Mouse (Mus musculus) embryonic facial prominence, embryonic 12.5 days (tissue): ENCODE measurements around the gene Rhebl1. TPM values are rescaled to one million over a fixed set of nuclear protein-coding genes. Genes with fewer than 3 reads are reported as not detected.

ENCODE experiments used
- ATAC-seq: fragments of 200-750 bp; cut with Nextera tagmentation; 2 replicates; pipeline ENCODE4 v1.8.0; 2017; ENCODE audit not compliant: insufficient number of reproducible peaks, insufficient read depth, low FRiP score, low TSS enrichment
- H3K27ac ChIP-seq: fragments of 300-500 bp; sonication (generic); 2 replicates; pipeline ENCODE4 v1.5.1; 2016; ENCODE audit warnings: mild to moderate bottlenecking
- H3K27me3 ChIP-seq: fragments of 300-500 bp; sonication (generic); 2 replicates; pipeline ENCODE4 v1.6.1; 2016; ENCODE audit warnings: mild to moderate bottlenecking, moderate library complexity
- H3K36me3 ChIP-seq: fragments of 300-500 bp; sonication (generic); 2 replicates; pipeline ENCODE4 v1.6.1; 2016; ENCODE audit warnings: mild to moderate bottlenecking
- H3K4me1 ChIP-seq: fragments of 300-500 bp; sonication (generic); 2 replicates; pipeline ENCODE4 v1.6.1; 2016
- H3K4me2 ChIP-seq: fragments of 300-500 bp; sonication (generic); replicated peaks from 2 replicates; pipeline ENCODE4 v1.6.1; 2016; ENCODE audit warnings: mild to moderate bottlenecking, moderate library complexity
- H3K4me3 ChIP-seq: fragments of 300-500 bp; sonication (generic); 2 replicates; pipeline ENCODE4 v1.5.1; 2016; ENCODE audit warnings: mild to moderate bottlenecking
- H3K9ac ChIP-seq: fragments of 300-500 bp; sonication (generic); 2 replicates; pipeline ENCODE4 v1.6.1; 2016; ENCODE audit warnings: mild to moderate bottlenecking, moderate library complexity
- H3K9me3 ChIP-seq: fragments of 300-500 bp; sonication (generic); 2 replicates; pipeline ENCODE4 v1.6.1; 2016; ENCODE audit warnings: mild to moderate bottlenecking, moderate library complexity
- whole genome bisulfite sequencing: fragments of 180-500 bp; shearing (Covaris S2); methylation state at CpG from one replicate; pipeline ENCODE4 v1.1.7; 2016; 5-methylcytosine and 5-hydroxymethylcytosine counted together
- polyA plus RNA-seq: library from polyadenylated mRNA; unstranded; fragments of >200 nt; fragmentation: Nextera tagmentation; extraction: Ambion mirVana; gene quantifications from 2 replicates; pipeline ENCODE4 v1.2.1, GENCODE M21; 2016

Rhebl1 gene
- polyA plus RNA-seq, 1 experiment from 2014 or later: 20.7 TPM

GRCm38 (mm10) chr15:98839161-98839560 lies 55.2 kb downstream of the Rhebl1 start:
- Histone ChIP-seq H3K4me1 (no peaks in the 10 kb centered on the region), H3K4me2 (no peak overlapping the region), H3K9me3 (no peaks in the 10 kb centered on the region), H3K27me3 (no peaks in the 10 kb centered on the region), H3K27ac (no peak overlapping the region), H3K9ac (no peak overlapping the region), H3K36me3 (peaks cover 100% of the 10 kb centered on the region), H3K4me3 (no peak overlapping the region)
- ATAC-seq: no peak
- 97% methylated on average over 14 of the region's 14 CpGs for WGBS

GRCm38 (mm10) chr15:98837743-98838103 lies 56.6 kb downstream of the Rhebl1 start:
- Histone ChIP-seq H3K27me3 (no peaks in the 10 kb centered on the region), H3K36me3 (peaks cover 100% of the 10 kb centered on the region), H3K9ac (no peak overlapping the region), H3K27ac (no peak overlapping the region), H3K4me2 (no peak overlapping the region), H3K4me3 (no peak overlapping the region), H3K9me3 (no peaks in the 10 kb centered on the region), H3K4me1 (0 out of 2 replicates have a peak, but pooled peaks cover 2% of the 10 kb centered on the region)
- WGBS: 79% methylated on average over 4 of the region's 4 CpGs
- no peak for ATAC-seq

DNA sequence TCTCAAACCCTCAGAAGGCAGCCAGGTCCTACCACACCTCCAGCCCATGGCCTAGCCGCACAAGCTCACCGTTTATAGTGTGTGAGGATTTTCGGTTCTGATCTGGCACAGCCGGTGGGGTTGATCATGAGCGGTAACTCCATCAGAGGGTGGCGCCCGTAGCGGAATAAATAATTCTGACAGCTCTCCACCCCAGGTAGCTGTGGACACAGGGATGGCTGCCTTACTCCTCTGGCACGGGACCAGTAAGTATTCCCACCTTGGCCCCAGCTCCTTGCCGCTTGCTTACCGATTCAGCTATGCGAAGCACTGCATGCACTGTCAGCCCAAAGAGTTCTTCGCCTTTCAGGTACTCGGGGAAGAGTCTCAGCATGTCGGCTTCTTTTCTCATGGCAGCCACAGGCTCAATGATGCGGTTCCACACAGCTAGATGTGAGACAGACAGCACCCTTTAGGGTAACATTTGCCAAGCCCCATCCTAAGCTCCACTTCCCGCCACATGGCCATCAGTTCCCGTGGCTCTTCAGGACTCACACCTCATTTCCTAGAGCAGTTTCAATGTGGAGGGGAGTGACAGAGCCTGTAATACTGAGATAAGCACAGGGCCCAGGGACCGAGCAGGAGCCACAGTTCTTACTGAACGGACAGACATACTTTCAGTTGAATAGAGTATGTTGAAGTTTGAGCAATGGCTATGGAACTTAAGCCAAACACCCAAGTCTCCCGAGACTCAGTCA lies 57.2 kb downstream of the Rhebl1 start:
- no peak for ATAC-seq
- peaks cover 96% of the 10 kb centered on the region for H3K36me3 ChIP-seq
- H3K4me2 ChIP-seq: no peak overlapping the region
- H3K4me3 ChIP-seq: no peak overlapping the region
- no peak overlapping the region for H3K27ac ChIP-seq
- H3K4me1 ChIP-seq: peaks cover 4% of the 10 kb centered on the region; the same call in 1 of the 2 replicates
- H3K27me3 ChIP-seq: no peaks in the 10 kb centered on the region
- no peak overlapping the region for H3K9ac ChIP-seq
- WGBS: 94% methylated on average over 21 of the region's 21 CpGs
- H3K9me3 ChIP-seq: no peaks in the 10 kb centered on the region

GRCm38 (mm10) chr15:98835291-98835690 lies 59.0 kb downstream of the Rhebl1 start:
- Histone ChIP-seq H3K36me3 (peaks cover 77% of the 10 kb centered on the region), H3K4me2 (no peak overlapping the region)
- no peak for ATAC-seq

DNA sequence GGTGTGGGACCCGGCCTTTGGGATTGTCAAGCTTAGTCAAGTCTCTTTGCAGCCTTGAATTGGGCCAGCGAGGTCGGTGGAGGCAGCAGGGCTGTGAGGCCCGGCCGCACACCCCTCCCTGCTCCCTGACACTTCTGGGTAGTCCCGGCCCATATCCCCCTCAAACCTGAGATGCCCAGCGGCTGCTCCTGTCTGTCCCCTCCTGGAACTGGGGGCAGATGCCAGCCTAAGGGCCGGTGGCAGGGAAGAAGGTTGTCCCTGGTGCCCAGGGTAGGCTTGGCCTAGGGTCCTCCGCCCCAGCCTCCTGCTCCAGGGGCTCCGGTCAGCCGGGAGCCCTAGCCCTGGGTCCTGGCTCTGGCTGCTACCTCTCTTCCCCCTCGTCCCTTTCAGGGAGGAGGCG lies 60.3 kb downstream of the Rhebl1 start:
- Histone ChIP-seq H3K4me3 (no peak overlapping the region), H3K4me1 (peaks cover 20% of the 10 kb centered on the region; the same call in 1 of the 2 replicates), H3K36me3 (peaks cover 65% of the 10 kb centered on the region), H3K4me2 (no peak overlapping the region), H3K9me3 (no peaks in the 10 kb centered on the region), H3K27ac (no peak overlapping the region), H3K27me3 (no peaks in the 10 kb centered on the region), H3K9ac (no peak overlapping the region)
- no peak for ATAC-seq
- WGBS: 86% methylated on average over 13 of the region's 13 CpGs

More at GRCm38 (mm10) chr15:98835291-98835690, 59.0 kb downstream of the Rhebl1 start:
- Histone ChIP-seq H3K4me1 (peaks cover 9% of the 10 kb centered on the region; the same call in 1 of the 2 replicates), H3K9me3 (no peaks in the 10 kb centered on the region), H3K9ac (no peak overlapping the region), H3K27ac (no peak overlapping the region), H3K4me3 (no peak overlapping the region), H3K27me3 (no peaks in the 10 kb centered on the region)
- 94% methylated on average over 14 of the region's 14 CpGs for WGBS

DNA sequence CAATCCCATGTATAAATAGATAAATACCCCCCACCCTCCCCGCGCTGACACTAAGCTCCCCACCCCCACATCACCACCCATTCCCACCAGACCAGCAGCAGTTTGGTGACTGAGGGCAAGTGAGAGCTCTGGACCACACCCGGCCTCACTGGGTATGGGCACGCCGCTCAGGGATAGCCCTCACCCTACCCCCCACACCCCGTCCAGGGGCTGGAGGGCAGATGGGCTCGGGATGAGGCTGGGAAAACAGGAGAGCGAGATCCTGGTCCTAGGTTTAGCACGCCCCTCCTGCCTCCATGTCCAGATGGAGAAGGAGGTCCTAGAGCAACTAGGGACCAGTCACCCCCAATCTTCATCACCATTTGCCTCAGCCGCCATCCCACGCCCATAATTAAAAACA lies 61.1 kb downstream of the Rhebl1 start:
- Histone ChIP-seq H3K4me2 (no peak overlapping the region), H3K9me3 (no peaks in the 10 kb centered on the region), H3K9ac (no peak overlapping the region), H3K4me1 (peaks cover 20% of the 10 kb centered on the region; the same call in 1 of the 2 replicates), H3K36me3 (peaks cover 57% of the 10 kb centered on the region), H3K4me3 (no peak overlapping the region), H3K27me3 (no peaks in the 10 kb centered on the region), H3K27ac (no peak overlapping the region)
- 84% methylated on average over 11 of the region's 11 CpGs for WGBS
- ATAC-seq: no peak

- Histone ChIP-seq H3K27me3 (no peaks in the 10 kb centered on the region), H3K9ac (no peak overlapping the region), H3K27ac (peak overlapping the region; percentile 93; the same call in 1 of the 2 replicates), H3K4me2 (no peak overlapping the region), H3K4me3 (no peak overlapping the region), H3K4me1 (peaks cover 20% of the 10 kb centered on the region; the same call in 1 of the 2 replicates), H3K36me3 (peaks cover 54% of the 10 kb centered on the region), H3K9me3 (no peaks in the 10 kb centered on the region)
- WGBS: 63% methylated on average over 12 of the region's 12 CpGs
- no peak for ATAC-seq
These were observed 61.9 kb downstream of the Rhebl1 start for GRCm38 (mm10) chr15:98832161-98833058.

DNA sequence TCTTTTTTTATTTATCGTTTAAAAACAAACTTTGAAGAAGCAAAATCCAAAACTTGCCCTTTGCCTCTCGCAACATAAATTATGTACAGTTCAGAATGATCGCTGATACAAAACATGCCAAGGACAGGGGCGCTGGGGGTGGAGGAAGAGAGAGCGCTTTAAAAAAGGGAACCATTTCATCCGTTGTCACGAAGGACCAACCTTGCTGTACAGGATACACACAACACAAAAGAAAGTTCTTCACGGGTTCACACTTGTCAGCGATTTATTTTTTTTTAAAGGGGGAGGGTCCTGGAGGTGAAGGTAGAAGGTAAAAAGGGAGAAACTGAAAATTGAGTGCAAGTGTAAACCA lies 62.7 kb downstream of the Rhebl1 start:
- peak overlapping the region; percentile 93 for H3K27ac ChIP-seq
- H3K4me2 ChIP-seq: peak overlapping the region; percentile 61
- 19% methylated on average over 9 of the region's 9 CpGs for WGBS
- ATAC-seq: no peak
- no peaks in the 10 kb centered on the region for H3K27me3 ChIP-seq
- peak overlapping the region; percentile 84 for H3K4me3 ChIP-seq
- peaks cover 46% of the 10 kb centered on the region for H3K36me3 ChIP-seq
- H3K9me3 ChIP-seq: no peaks in the 10 kb centered on the region
- H3K4me1 ChIP-seq: peaks cover 20% of the 10 kb centered on the region; the same call in 1 of the 2 replicates
- H3K9ac ChIP-seq: peak overlapping the region; percentile 77; the same call in 1 of the 2 replicates

GRCm38 (mm10) chr15:98830736-98831683 lies 63.3 kb downstream of the Rhebl1 start, which contains the start of gene Prkag1:
Prkag1 (minus strand) TSS chr15:98831521.
- ATAC-seq: peak; percentile 93
- peaks cover 40% of the 10 kb centered on the region for H3K36me3 ChIP-seq

More at GRCm38 (mm10) chr15:98830736-98831683, 63.3 kb downstream of the Rhebl1 start, which contains the start of gene Prkag1:
- H3K4me2 ChIP-seq: peak within 1 kb of the TSS; percentile 61
- peaks cover 20% of the 10 kb centered on the region; the same call in 1 of the 2 replicates for H3K4me1 ChIP-seq
- under 1% methylated on average over 63 of the region's 66 CpGs for WGBS
- no peaks in the 10 kb centered on the region for H3K27me3 ChIP-seq
- H3K9me3 ChIP-seq: no peaks in the 10 kb centered on the region
- H3K4me3 ChIP-seq: peak within 1 kb of the TSS; percentile 84
- peak within 1 kb of the TSS; percentile 93 for H3K27ac ChIP-seq
- H3K9ac ChIP-seq: peak within 1 kb of the TSS; percentile 77
